Mouse (Mus musculus): Measurements from ENCODE around the gene Sppl3.

- TF ChIP-seq CTCF (IDR thresholded peaks at IDR 0.05; ENCODE audit: low read depth, low read length) (no peak), POLR2A (IDR thresholded peaks at IDR 0.05; ENCODE audit: insufficient read depth, low read length) (no peak)
Observed at GRCm38 (mm10) chr5:115068671-115069421, 57.9 kb downstream of the Sppl3 start.

Data from ES-Bruce4 (cell line).